Comparison of ENCODE assay signal across 19 mouse cellular contexts in genomic region chr13:47818924-47819564, GRCm38 (mm10).
A peak's percentile ranks its signal among the peaks of the same experiment; 100 is the strongest.
DNase-seq lines count a peak whose midpoint lies in the region; ATAC-seq and TF ChIP-seq lines count a peak whose summit lies in the region.
"Had no signal": no experiment of that assay in that cellular context is flagged by ENCODE, and none has a peak within 500 bp of the region (broad histone marks: within the 10 kb centered on the region; RNA-seq: fewer than 3 reads in every experiment).

No protein-coding gene starts in this region.

- no peak overlapping the region for H3K4me3 ChIP-seq in intestine, embryonic 15.5 days (replicated peaks)
- H3K4me3 ChIP-seq in intestine, postnatal 0 days (ENCODE audit: low read depth, low read length), result no peak overlapping the region
- no peak overlapping the region for H3K4me3 ChIP-seq in lung, embryonic 15.5 days
- H3K4me3 ChIP-seq in stomach, embryonic 14.5 days (ENCODE audit: low read depth, low read length), result no peak overlapping the region
- no peak overlapping the region for H3K4me3 ChIP-seq in forebrain, embryonic 12.5 days (replicated peaks)
- H3K4me3 ChIP-seq: embryonic facial prominence, embryonic 10.5 days; forebrain, embryonic 13.5 days; hindbrain, embryonic 10.5 days; limb, embryonic 12.5 days; liver, embryonic 12.5 days had no signal

- peak; percentile 22 to 36 for DNase-seq in adrenal gland, postnatal 36 days
- no peak for DNase-seq in embryo, embryonic 10 days (ENCODE audit: low spot score)
- DNase-seq: cerebellum, adult 2 months; gastrocnemius, postnatal 36 days; kidney, adult 9 months; layer of hippocampus, adult 9-11 months; retina, postnatal 1 day; thymus, postnatal 14 days had no signal

- H3K27me3 ChIP-seq in intestine, embryonic 15.5 days (replicated peaks), result no peaks in the 10 kb centered on the region
- H3K27me3 ChIP-seq in intestine, postnatal 0 days (replicated peaks; ENCODE audit: control insufficient read depth, insufficient read depth, low read length), result no peaks in the 10 kb centered on the region
- no peaks in the 10 kb centered on the region for H3K27me3 ChIP-seq in lung, embryonic 15.5 days
- H3K27me3 ChIP-seq in stomach, embryonic 14.5 days (ENCODE audit: control insufficient read depth, insufficient read depth, low read length), result no peaks in the 10 kb centered on the region
- H3K27me3 ChIP-seq in forebrain, embryonic 12.5 days, result no peaks in the 10 kb centered on the region
- H3K27me3 ChIP-seq: forebrain, embryonic 13.5 days; limb, embryonic 12.5 days; liver, embryonic 12.5 days had no signal

- no peak overlapping the region for H3K4me2 ChIP-seq in intestine, embryonic 15.5 days (replicated peaks)
- H3K4me2 ChIP-seq in intestine, postnatal 0 days (replicated peaks; ENCODE audit: low read depth), result no peak overlapping the region
- no peak overlapping the region for H3K4me2 ChIP-seq in lung, embryonic 15.5 days
- H3K4me2 ChIP-seq in stomach, embryonic 14.5 days (replicated peaks; ENCODE audit: low read depth, low read length), result no peak overlapping the region
- no peak overlapping the region for H3K4me2 ChIP-seq in forebrain, embryonic 12.5 days
- H3K4me2 ChIP-seq: forebrain, embryonic 13.5 days; limb, embryonic 12.5 days; liver, embryonic 12.5 days; midbrain, embryonic 11.5 days had no signal

- H3K36me3 ChIP-seq in intestine, embryonic 15.5 days, result no peaks in the 10 kb centered on the region
- H3K36me3 ChIP-seq in intestine, postnatal 0 days (ENCODE audit: control insufficient read depth, insufficient read depth), result no peaks in the 10 kb centered on the region
- no peaks in the 10 kb centered on the region for H3K36me3 ChIP-seq in lung, embryonic 15.5 days
- H3K36me3 ChIP-seq in stomach, embryonic 14.5 days (ENCODE audit: control insufficient read depth, insufficient read depth, low read length), result no peaks in the 10 kb centered on the region
- H3K36me3 ChIP-seq in forebrain, embryonic 12.5 days (replicated peaks), result no peaks in the 10 kb centered on the region
- H3K36me3 ChIP-seq: embryonic facial prominence, embryonic 10.5 days; hindbrain, embryonic 10.5 days; limb, embryonic 12.5 days; liver, embryonic 12.5 days had no signal

- no peak overlapping the region for H3K27ac ChIP-seq in intestine, embryonic 15.5 days
- H3K27ac ChIP-seq in intestine, postnatal 0 days (ENCODE audit: low read depth, low read length), result no peak overlapping the region
- H3K27ac ChIP-seq in lung, embryonic 15.5 days, result peak overlapping the region; percentile 71
- peak overlapping the region; percentile 27; the same call in 1 of the 2 replicates for H3K27ac ChIP-seq in stomach, embryonic 14.5 days (ENCODE audit: low read length)
- no peak overlapping the region for H3K27ac ChIP-seq in forebrain, embryonic 12.5 days
- H3K27ac ChIP-seq: embryonic facial prominence, embryonic 10.5 days; forebrain, embryonic 13.5 days; hindbrain, embryonic 10.5 days; limb, embryonic 12.5 days; liver, embryonic 12.5 days had no signal

- no peak for TF ChIP-seq CTCF in intestine, postnatal 0 days (IDR thresholded peaks at IDR 0.05; ENCODE audit: low read depth)

- H3K9ac ChIP-seq in intestine, embryonic 15.5 days, result no peak overlapping the region
- no peak overlapping the region for H3K9ac ChIP-seq in intestine, postnatal 0 days (ENCODE audit: low read depth, low read length)
- H3K9ac ChIP-seq in lung, embryonic 15.5 days, result no peak overlapping the region
- H3K9ac ChIP-seq in stomach, embryonic 14.5 days (replicated peaks; ENCODE audit: low read depth, low read length), result no peak overlapping the region
- no peak overlapping the region for H3K9ac ChIP-seq in forebrain, embryonic 12.5 days
- H3K9ac ChIP-seq: forebrain, embryonic 13.5 days; limb, embryonic 12.5 days; liver, embryonic 12.5 days had no signal

- ATAC-seq in intestine, embryonic 15.5 days, result peak; percentile 45; the same call in 1 of the 2 replicates
- no peak for ATAC-seq in intestine, postnatal 0 days
- peak; percentile 81 for ATAC-seq in lung, embryonic 15.5 days (ENCODE audit: borderline replicate concordance, extremely low read depth, low FRiP score, low TSS enrichment)
- peak; percentile 81 for ATAC-seq in stomach, embryonic 14.5 days (ENCODE audit: insufficient number of reproducible peaks, insufficient read depth, low FRiP score, low read depth)
- ATAC-seq in forebrain, embryonic 12.5 days (ENCODE audit: low FRiP score), result no peak
- ATAC-seq: forebrain, embryonic 13.5 days; liver, embryonic 12.5 days had no signal

- H3K4me1 ChIP-seq in intestine, embryonic 15.5 days (replicated peaks), result no peaks in the 10 kb centered on the region
- no peaks in the 10 kb centered on the region for H3K4me1 ChIP-seq in intestine, postnatal 0 days (replicated peaks; ENCODE audit: control insufficient read depth, insufficient read depth, low read length)
- peaks cover 19% of the 10 kb centered on the region for H3K4me1 ChIP-seq in lung, embryonic 15.5 days
- H3K4me1 ChIP-seq in stomach, embryonic 14.5 days (ENCODE audit: control insufficient read depth, insufficient read depth, low read length), result no peaks in the 10 kb centered on the region
- no peaks in the 10 kb centered on the region for H3K4me1 ChIP-seq in forebrain, embryonic 12.5 days
- H3K4me1 ChIP-seq: embryonic facial prominence, embryonic 10.5 days; forebrain, embryonic 13.5 days; hindbrain, embryonic 10.5 days; limb, embryonic 12.5 days; liver, embryonic 12.5 days had no signal

- H3K9me3 ChIP-seq in intestine, embryonic 15.5 days, result no peaks in the 10 kb centered on the region
- no peaks in the 10 kb centered on the region for H3K9me3 ChIP-seq in intestine, postnatal 0 days (ENCODE audit: control insufficient read depth)
- H3K9me3 ChIP-seq in lung, embryonic 15.5 days, result no peaks in the 10 kb centered on the region
- no peaks in the 10 kb centered on the region for H3K9me3 ChIP-seq in stomach, embryonic 14.5 days (ENCODE audit: control insufficient read depth, low read depth, low read length)
- H3K9me3 ChIP-seq in forebrain, embryonic 12.5 days, result no peaks in the 10 kb centered on the region
- H3K9me3 ChIP-seq: embryonic facial prominence, embryonic 10.5 days; forebrain, embryonic 13.5 days; hindbrain, embryonic 10.5 days; limb, embryonic 12.5 days; liver, embryonic 12.5 days had no signal

- 51% methylated on average over 9 of the region's 9 CpGs for WGBS in intestine, embryonic 15.5 days
- WGBS in intestine, postnatal 0 days, result 29% methylated on average over 9 of the region's 9 CpGs
- 9% methylated on average over 9 of the region's 9 CpGs for WGBS in lung, embryonic 15.5 days
- WGBS in stomach, embryonic 14.5 days, result 49% methylated on average over 9 of the region's 9 CpGs
- 85% methylated on average over 9 of the region's 9 CpGs for WGBS in forebrain, embryonic 12.5 days

Comparison
In these comparisons a context has a peak if more than half of its experiments do, and no peak if none do; other contexts are left out.
1. ATAC-seq: peak in intestine, embryonic 15.5 days (single experiment), lung, embryonic 15.5 days (single experiment) and stomach, embryonic 14.5 days (single experiment); none in intestine, postnatal 0 days (single experiment) and forebrain, embryonic 12.5 days (single experiment).
2. H3K27ac ChIP-seq: peak in lung, embryonic 15.5 days (single experiment) and stomach, embryonic 14.5 days (single experiment); none in intestine, embryonic 15.5 days (single experiment), intestine, postnatal 0 days (single experiment) and forebrain, embryonic 12.5 days (single experiment).